Mouse (Mus musculus) small intestine, adult 2 months (tissue): Measurements from ENCODE around the gene Gm37240.

Experiments used
- CTCF ChIP-seq: fragments of 200-500 bp; IDR thresholded peaks from 2 replicates; pipeline ENCODE4 v1.5.1; 2012; ENCODE audit warnings: low read depth, mild to moderate bottlenecking, control low read depth, inconsistent platforms, low read length, moderate library complexity, mixed read lengths; ENCODE audit not compliant: insufficient replicate concordance, insufficient read length; ENCODE audit errors: extremely low read depth
- POLR2A ChIP-seq: fragments of 200-500 bp; IDR thresholded peaks from 2 replicates; pipeline ENCODE4 v1.6.1; 2012; ENCODE audit warnings: low read depth, mild to moderate bottlenecking, control low read depth, inconsistent platforms, low read length, moderate library complexity

DNA sequence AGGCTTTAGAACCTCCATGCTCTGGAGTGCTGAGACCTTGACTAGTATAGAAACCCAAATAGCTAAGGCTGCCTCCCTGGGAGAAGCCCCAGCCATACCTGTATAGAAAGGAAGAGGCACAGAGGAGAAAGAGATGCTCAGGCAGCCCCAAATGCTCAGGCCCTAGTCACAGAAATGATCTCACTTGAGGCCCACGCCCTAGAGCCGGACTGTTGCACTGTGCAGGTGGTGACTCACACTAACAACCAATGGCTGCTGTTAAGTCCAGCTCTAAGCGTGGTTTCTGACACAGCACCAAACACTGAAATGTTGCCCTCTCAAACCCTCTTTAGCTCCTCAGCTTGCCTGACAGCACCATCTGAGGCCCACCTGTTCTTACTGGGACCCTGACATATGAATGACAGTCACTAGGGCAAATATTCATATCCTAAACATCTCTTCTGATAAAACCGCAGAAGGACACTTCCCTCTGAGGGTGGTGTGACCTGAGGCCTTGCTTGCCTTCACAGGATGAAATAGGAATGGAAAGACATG lies 171.5 kb downstream of the Gm37240 start:
- no peak for TF ChIP-seq POLR2A
- no peak for TF ChIP-seq CTCF
